Mouse (Mus musculus) heart, postnatal 36 days (tissue): ENCODE data around the gene Socs7. TPM values are rescaled to one million over a fixed set of nuclear protein-coding genes. Genes with fewer than 3 reads are reported as not detected.
A peak's percentile ranks its signal among the peaks of the same experiment; 100 is the strongest.

Source experiments
- DNase-seq, 2 experiments: peaks; one replicate each; pipeline ENCODE4 v3.0.0; 2021 to 2022
- intact Hi-C: fragments of 180-260 bp; cut with DNase I; formaldehyde crosslinking; loops from one replicate; pipeline ENCODE4 v1.15.1; 2025
- total RNA-seq, 2 experiments: library from RNA; stranded (reverse); gene quantifications; 2 replicates each; pipeline ENCODE4 v1.2.3; 2021

The Socs7 gene
- total RNA-seq, 2 experiments from 2014 or later = 18.3 to 19.6 TPM

DNA sequence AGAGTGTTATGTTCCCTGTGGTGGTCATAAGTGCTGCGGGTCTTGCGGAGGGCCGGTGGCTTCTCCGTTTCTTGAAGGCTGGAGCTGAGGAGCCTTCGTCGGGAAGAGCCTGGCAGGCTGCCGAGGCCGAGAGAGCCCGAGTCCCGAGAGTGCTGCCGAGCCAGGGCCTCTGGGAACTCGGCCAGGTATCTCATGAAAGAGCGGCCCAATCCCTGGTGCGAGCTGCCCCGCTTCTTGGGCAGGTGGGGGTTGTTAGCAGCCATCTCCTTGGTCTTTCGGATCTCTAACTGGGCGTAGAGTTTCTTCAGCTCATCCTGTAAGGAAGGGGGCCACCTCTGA, 23.4 kb upstream of the Socs7 start:
- intact Hi-C loops = no loop called here
- peak; percentile 66 to 69 for DNase-seq

- no peak for DNase-seq
These were observed 19.2 kb upstream of the Socs7 start for GRCm38 (mm10) chr11:97343175-97343574.

GRCm38 (mm10) chr11:97343619-97344018, 18.7 kb upstream of the Socs7 start:
- intact Hi-C loops = loop anchor here (10.0 kb wide), 1 partner anchor 269 kb away; no protein-coding TSS in a partner anchor
- peak in 1 of 2 experiments; percentile 52 for DNase-seq

More at GRCm38 (mm10) chr11:97343175-97343574, 19.2 kb upstream of the Socs7 start:
- intact Hi-C loops = loop anchor here (10.0 kb wide), 1 partner anchor 268 kb away; no protein-coding TSS in a partner anchor

DNA sequence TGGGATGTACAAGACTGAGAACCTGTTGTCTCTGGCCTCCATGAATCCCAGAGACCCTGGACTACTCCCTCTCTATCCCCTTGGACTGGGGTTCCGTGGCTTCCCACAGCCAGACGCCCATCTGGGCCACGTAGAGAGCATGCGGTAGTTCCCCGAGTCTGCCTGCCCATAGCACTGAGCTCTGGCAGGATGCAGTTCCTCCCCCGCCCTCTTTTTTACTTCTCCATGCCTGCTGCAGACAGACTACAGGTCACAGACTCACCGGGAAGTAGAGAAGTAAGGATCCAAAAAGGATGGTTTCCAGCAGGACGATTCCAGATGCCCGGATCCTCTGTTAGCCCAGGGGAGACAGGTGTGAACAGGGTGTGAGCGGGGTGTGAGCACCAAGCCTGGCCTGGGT, 16.9 kb upstream of the Socs7 start:
- DNase-seq = no peak
- intact Hi-C loops = loop anchor here (10.0 kb wide), 1 partner anchor 271 kb away; no protein-coding TSS in a partner anchor

GRCm38 (mm10) chr11:97346383-97346782, 16.0 kb upstream of the Socs7 start:
- no peak for DNase-seq
- intact Hi-C loops = loop anchor here (10.0 kb wide), 1 partner anchor 272 kb away; no protein-coding TSS in a partner anchor

DNA sequence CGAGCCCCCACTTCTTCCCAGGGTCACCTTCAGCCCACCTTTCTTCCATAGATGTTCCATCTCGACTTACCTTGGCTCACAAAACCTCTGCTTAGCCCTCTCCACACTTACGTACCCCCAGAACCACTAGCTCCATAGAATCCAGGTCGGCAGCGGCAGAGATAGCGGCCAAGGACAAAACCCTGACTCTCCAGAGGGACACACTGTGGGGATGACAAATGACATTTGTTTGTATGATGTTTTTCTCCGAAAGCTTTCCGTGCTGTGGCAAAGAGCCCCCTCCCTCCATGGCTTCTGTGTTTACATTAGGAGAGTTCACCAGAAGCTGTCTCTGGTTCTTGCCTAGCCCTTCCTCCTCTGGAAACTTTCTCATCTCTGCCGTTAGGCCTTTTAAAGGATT, 15.1 kb upstream of the Socs7 start:
- intact Hi-C loops = loop anchor here (10.0 kb wide), 1 partner anchor 272 kb away; no protein-coding TSS in a partner anchor
- DNase-seq = no peak

GRCm38 (mm10) chr11:97350035-97350434, 12.3 kb upstream of the Socs7 start:
- DNase-seq = peak; percentile 53 to 59
- intact Hi-C loops = no loop called here

GRCm38 (mm10) chr11:97352027-97352684, 10.2 kb upstream of the Socs7 start, which contains the start of gene Gpr179:
TSS of gene Gpr179 (minus strand) at chr11:97352077.
- intact Hi-C loops = no loop called here
- no peak for DNase-seq

DNA sequence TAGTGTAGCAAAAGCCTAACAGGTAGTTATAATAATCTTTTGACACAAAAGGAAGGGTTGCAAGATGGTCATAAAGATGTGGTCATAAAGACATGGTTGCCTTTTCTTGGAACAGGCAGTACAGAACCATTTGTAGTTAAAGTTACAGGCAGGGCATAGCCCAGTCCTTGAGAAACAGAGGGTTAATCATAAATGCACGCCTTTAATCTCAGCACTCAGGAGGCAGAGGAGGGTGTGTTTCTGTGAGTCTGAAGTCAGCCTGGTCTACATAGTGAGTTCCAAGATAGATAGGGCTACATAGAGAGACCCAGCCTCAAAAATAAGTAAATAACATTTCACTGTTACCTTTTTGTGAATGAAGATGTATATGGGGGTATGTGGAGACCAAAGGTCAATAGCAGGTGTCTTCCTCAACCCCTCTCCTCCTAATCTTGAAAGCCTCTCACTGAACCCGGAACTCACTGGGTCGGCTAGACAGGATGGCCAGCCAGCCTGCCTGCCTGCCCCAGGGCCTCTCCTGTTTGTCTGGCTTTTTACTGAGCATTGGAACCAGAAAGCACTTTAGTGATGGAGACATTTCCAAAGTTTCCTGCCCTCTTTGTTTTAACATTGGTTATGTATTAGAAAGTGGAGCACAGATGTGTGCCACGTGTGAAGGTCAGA, 9.3 kb upstream of the Socs7 start:
- intact Hi-C loops = no loop called here
- DNase-seq = no peak

DNA sequence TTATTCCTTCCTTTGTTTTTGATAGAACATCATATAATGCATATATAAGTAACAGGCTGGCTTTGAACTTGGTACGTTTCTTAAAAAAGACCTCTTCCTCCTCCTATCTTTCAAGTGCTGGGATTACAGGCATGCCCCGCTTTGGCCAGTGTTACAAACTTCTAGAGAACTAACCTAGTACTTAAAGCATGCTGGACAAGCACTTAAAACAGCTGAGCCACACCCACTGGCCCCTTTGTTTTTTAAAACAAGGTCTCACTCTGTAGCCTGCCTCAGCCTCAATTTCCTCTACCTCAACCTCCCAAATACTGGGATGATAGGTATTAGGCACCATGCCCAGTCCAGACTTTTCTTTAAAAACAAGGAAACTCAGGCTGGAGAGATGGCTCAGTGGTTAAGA, 7.7 kb upstream of the Socs7 start:
- intact Hi-C loops = no loop called here
- DNase-seq = no peak

GRCm38 (mm10) chr11:97355247-97355646, 7.1 kb upstream of the Socs7 start:
- intact Hi-C loops = no loop called here
- no peak for DNase-seq

GRCm38 (mm10) chr11:97357663-97358062, 4.7 kb upstream of the Socs7 start:
- intact Hi-C loops = loop anchor here (1.0 kb wide), 1 partner anchor 43 kb away; no protein-coding TSS in a partner anchor
- DNase-seq = peak; percentile 81 to 85

DNA sequence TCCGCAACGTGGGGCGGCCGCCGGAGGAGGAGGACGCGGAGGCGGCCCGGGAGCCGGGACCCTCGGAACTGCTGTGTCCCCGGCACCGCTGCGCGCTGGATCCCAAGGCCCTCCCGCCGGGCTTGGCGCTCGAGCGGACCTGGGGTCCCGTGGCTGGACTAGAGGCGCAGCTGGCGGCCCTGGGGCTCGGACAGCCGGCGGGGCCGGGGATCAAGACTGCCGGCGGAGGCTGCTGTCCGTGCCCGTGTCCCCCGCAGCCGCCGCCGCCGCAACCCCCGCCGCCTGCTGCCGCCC, 245 bp downstream of the Socs7 start:
- peak; percentile 40 to 61 for DNase-seq
- intact Hi-C loops = no loop called here

GRCm38 (mm10) chr11:97362943-97363643, 742 bp downstream of the Socs7 start:
- intact Hi-C loops = no loop called here

DNA sequence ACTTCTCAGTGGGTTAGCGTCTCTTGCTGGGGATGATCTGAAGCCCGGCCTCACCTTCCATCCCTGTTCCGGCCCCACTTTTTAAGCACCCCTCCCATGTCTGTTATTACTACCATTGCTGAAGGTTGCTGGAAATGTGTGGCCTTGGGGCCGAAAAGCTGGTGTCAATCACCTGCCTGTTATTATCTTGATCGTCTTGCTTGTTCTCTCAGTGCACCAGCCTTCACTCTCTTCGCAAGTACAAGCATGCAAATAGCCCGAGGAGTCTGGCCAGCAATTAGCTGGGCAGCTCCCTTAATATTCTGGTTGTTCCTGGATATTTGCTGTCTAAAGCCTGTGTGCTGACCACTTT, 1.3 kb downstream of the Socs7 start:
- intact Hi-C loops = no loop called here
- peak; percentile 19 to 39 for DNase-seq

More at GRCm38 (mm10) chr11:97362943-97363643, 742 bp downstream of the Socs7 start:
- DNase-seq = peak; percentile 36 to 63

DNA sequence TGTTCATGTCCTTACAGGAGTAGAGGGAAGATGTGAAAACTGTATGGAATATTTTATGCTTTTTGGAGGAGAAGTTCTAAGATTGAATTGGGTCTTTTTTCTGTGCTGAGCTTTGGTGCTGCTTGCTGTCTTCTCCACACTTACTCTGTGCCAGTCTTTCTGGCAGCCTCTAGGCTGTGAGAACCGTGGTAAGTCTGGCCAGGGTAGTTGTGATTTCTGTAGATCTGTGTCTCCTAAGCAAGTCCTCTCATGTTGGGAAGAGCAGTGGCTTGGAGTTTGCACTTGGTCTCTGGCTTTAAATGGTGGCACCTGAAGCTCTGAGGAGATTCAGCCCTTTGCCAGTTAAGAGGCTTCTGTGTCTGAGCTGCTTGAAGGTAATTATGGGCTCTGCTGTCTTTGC, 3.2 kb downstream of the Socs7 start:
- intact Hi-C loops = no loop called here
- no peak for DNase-seq

DNA sequence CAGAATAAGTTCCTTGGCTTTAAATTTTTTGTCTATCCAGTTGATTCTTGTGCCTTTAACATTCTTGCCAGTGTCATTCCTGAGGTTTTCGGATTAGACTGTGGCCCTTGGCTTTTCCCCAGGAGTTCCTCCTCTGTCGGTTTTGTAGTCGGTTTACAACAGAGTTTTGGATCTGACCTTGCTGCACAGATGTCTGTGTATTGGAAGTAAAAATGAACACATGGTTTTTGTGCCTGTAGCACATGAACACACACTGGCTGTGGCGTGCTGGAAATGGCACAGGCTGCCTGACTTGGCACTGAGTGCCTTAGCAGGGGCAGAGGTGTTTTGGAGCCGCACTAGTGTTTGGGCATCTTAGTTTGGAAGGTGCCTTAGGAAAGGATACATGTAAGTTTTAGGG, 6.2 kb downstream of the Socs7 start:
- no peak for DNase-seq
- intact Hi-C loops = no loop called here

GRCm38 (mm10) chr11:97370329-97371091, 8.2 kb downstream of the Socs7 start:
- intact Hi-C loops = no loop called here
- no peak for DNase-seq

DNA sequence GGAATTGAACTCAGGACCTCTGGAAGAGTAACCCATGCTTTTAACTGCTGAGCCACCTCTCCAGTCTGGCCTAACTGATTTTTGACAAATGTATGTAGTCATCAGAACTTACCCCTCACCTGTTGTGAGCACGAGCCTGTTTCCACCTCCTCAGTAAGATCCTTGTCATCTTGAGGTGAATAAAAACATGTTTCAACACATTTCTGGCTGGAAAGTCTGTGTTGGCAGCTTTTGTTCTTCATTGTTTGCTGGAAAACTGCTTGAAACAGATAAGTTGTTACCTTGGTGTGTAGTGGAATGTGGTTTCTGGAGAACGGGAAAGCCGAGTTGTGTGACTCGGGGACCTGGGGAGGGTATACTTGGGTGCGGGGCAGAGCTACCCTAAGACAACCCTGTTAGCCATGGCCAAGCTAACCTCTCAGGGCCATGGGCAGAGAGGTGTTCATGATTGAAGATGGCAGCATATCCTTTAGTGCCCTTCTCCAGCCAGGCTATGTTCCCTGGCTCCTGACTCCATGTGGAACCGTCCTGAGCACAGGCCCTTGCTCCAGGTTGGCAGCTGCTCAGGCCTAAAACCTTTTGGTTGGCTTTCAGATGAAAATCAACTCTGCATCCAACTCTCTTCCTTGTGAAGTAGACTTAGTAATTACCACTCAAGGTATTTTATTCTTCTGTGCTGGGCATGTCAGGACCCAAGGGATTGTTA, 10.0 kb downstream of the Socs7 start:
- intact Hi-C loops = no loop called here
- no peak for DNase-seq

DNA sequence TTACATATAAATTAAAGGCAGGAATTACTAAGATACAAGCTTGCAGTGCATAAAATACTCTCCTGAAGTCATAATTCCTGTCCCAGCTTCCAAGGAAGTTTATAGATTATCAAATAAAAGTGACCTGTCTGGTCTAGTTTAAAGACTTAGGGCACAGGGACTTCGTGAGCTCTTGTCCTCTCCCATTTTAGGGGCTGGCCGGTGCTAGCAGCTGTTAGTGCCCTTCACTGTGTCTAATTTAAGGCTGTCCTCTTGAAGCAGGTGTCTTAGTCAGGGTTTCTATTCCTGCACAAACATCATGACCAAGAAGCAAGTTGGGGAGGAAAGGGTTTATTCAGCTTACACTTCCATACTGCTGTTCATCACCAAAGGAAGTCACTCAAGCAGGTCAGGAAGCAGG, 11.1 kb downstream of the Socs7 start:
- no peak for DNase-seq
- intact Hi-C loops = no loop called here
